Mouse (Mus musculus) erythroid progenitor cell, adult 5-6 weeks (primary cell): ENCODE measurements around the gene Slx4. TPM values are rescaled to one million over a fixed set of nuclear protein-coding genes. Genes with fewer than 3 reads are reported as not detected.
"Not testable (repeated sequence)": the region's sequence is repeated elsewhere in the genome, so short reads cannot be mapped to it uniquely, and the experiment has no call there.

Experiments used
- ATAC-seq: replicated peaks from 2 replicates; pipeline ENCODE4 v1.8.0; 2016; ENCODE audit warnings: moderate number of reproducible peaks, mild to moderate bottlenecking, moderate TSS enrichment, inconsistent platforms; ENCODE audit not compliant: poor library complexity, low FRiP score, severe bottlenecking
- total RNA-seq, 2 experiments: library from RNA; stranded (forward) in 1 of 2; stranded (reverse) in 1 of 2; fragments of 150-400 nt in 1 of 2; fragments of 186-747, 209-891 nt in 1 of 2; gene quantifications; 2 replicates each; pipeline versions ENCODE4 v1.2.3 to v1.2.4; 2015 to 2017; ENCODE audit warnings: low replicate concordance in 2 of 2

The Slx4 gene
- total RNA-seq, 2 experiments from 2014 or later: 48.2 to 50.1 TPM

DNA sequence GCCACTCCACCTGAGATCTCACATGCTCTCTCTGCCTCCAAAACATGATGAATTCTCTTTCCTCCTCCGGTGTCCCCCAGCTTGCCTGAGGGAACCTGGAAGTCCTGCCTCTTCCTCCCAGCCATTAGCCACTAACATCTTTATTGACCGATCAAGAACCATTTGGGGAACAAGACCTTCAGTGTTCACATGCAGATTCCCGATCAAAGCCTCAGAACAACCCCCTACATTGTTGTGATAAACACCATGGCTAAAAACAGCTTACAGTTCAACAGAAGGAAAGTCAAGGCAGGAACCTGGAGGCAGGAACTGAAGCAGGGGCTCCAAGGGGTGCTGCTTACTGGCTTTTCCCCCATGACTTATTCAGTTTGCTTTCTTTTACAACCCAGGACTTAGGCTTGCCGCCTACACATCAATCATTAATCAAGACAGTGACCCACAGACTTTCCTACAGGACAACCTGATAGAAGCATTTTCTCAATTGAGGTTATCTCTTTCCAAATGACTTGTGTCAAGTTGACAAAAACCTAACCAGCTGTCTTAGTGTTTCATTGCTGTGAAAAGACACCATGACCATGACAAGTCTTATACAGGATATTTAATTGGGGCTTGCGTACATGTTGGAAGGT lies 10.6 kb upstream of the Slx4 start:
- no peak for ATAC-seq

DNA sequence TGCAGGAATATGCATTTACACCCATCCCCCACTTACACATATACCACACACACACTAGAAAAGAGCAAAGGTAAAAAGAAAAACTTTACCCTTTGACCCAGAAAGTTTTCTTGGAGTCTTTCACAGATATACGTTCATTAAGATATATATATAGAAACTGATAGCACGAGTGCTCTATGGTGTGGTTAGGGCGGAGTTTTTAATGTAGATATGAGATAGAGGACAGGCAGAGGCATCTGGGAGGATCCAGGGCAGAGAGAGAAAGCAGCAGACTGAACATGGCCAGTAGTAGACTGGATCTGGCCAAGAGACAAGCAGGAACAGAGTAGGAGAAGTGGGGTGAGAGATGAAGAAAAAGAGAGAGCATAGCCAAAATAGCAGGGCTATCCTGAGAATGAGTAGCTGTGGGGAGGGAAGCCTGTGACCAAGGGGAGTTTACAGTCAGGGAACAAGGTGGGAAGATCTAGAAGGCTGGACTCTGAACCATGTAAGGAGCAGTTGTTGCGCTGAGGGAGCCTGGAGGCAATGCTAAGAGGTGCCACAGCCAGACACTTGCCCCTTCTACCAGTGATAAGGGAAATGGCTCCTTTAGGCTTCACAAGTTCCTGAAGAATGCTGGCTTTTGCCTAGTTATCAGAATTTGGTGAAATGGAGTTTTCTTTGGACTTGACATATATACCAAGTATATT lies 9.5 kb upstream of the Slx4 start:
- peak; percentile 96 for ATAC-seq

- ATAC-seq: no peak
These were observed 15.2 kb downstream of the Slx4 start for GRCm38 (mm10) chr16:3988410-3988809.

DNA sequence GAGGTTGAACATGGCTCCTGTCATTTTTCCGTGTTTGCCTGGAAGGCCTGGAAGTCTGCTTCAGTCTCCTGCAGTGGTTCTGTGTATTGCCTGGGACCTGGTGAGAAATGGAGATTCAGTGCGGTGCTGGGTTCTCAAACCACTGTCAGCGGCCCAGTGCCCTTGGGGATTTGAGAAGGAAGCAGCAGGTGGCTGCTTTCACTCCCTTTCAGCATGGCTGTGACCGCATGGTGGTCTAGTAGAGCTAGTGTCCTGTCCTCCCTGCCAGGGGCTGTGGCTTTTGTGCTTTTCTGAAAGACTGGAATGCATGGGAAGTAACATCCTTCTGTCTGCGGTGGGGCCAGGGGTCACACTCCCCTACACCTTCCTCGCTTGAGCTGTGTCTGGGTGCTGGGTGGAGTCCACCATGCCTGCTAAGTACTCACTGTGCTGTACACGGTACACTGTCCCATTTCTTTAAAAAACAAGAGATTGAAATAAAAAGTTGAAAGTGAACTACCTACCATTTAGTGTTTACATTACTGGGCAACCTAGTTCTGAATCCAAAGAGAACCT lies 20.3 kb downstream of the Slx4 start:
- no peak for ATAC-seq

DNA sequence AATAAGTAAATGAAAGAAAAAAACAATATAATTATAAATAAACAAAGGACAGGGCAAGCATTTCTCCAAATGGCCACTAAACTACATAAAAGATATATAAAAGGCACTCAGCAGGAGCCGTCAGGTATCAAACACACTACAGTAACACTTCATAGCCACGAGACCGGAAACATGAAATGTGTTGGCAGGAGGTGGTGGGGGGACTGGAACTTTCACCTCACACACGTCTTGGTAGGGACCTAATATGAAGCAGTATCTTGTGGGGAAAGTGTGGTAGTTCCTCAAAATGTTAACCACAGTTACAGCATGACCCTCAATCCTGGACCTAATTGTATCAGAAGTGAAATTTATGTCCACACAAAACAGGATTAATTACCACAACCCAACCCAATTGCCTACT lies 21.4 kb downstream of the Slx4 start:
- ATAC-seq: no peak

GRCm38 (mm10) chr16:3976712-3977111 lies 26.9 kb downstream of the Slx4 start:
- ATAC-seq: no peak

- 0 out of 2 replicates have a peak, but pooled peaks have one; percentile 20 for ATAC-seq
These were observed 27.3 kb downstream of the Slx4 start, which contains the start of gene Nlrc3 for GRCm38 (mm10) chr16:3976251-3976671. Nlrc3 (minus strand) TSS chr16:3976632.

- ATAC-seq: no peak
These were observed 27.9 kb downstream of the Slx4 start for GRCm38 (mm10) chr16:3975658-3976057.

DNA sequence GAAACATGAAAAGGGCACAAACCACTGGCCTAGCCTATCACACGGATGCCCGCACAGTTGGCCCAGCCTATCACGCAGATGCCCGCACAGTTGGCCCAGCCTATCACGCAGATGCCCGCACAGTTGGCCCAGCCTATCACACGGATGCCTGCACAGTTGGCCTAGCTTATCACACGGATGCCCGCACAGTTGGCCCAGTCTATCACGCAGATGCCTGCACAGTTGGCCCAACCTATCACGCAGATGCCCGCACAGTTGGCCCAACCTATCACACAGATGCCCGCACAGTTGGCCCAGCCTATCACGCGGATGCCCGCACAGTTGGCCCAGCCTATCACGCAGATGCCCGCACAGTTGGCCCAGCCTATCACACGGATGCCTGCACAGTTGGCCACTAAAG lies 29.1 kb downstream of the Slx4 start:
- not testable (repeated sequence) for ATAC-seq

GRCm38 (mm10) chr16:3965534-3965933 lies 38.0 kb downstream of the Slx4 start:
- no peak for ATAC-seq

- no peak for ATAC-seq
These were observed 38.6 kb downstream of the Slx4 start for GRCm38 (mm10) chr16:3964990-3965389.

- no peak for ATAC-seq
These were observed 44.3 kb downstream of the Slx4 start for GRCm38 (mm10) chr16:3959261-3959660.

- no peak for ATAC-seq
These were observed 47.2 kb downstream of the Slx4 start for GRCm38 (mm10) chr16:3956369-3956768.

DNA sequence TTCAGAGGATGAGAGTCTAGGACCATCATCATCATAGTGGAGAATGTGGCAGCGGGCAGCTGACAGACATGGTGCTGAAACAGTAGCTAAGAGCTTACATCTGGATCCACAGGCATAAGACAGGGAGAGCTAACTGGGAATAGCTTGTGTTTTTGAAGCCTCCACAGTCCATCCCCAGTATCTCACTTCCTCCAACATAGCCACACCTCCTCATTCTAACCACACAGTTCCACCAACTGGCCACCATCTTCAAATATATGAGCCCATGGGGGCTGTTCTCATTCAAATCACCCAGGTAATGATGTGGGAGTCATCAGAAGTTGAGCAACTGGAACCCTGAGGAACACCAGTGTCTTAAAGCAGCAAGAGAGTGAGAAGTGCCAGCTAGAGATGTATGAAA lies 52.4 kb downstream of the Slx4 start:
- ATAC-seq: no peak

- ATAC-seq: no peak
These were observed 68.9 kb downstream of the Slx4 start for GRCm38 (mm10) chr16:3934701-3935100.

GRCm38 (mm10) chr16:3934091-3934490 lies 69.5 kb downstream of the Slx4 start:
- ATAC-seq: no peak

GRCm38 (mm10) chr16:3933536-3933935 lies 70.0 kb downstream of the Slx4 start:
- ATAC-seq: no peak

DNA sequence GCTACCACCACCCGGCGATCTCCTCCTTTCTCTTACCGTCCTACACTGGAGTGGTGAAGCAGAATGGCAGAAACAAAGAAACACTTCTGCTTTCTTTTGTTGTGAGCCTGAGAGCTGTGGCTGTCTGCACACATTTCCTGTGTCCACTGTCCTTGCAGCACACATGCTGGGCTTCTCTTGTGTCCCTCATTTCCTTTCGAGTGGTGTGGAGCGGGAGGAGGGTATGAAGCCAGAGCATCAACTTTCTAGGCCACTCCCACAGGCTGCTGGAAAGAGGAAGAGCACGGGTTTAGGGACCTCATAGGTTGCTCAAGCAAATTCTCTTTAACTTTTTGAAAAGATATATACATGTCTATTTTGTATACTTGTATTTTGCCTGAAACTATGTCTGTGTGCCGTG lies 74.4 kb downstream of the Slx4 start:
- no peak for ATAC-seq
